Mouse (Mus musculus) lung, postnatal 0 days (tissue): ENCODE results near the gene Erg28. TPM values are rescaled to one million over a fixed set of nuclear protein-coding genes. Genes with fewer than 3 reads are reported as not detected.

ENCODE experiments used
- ATAC-seq: fragments of 200-750 bp; cut with Nextera tagmentation; 2 replicates; pipeline ENCODE4 v1.8.0; 2017; ENCODE audit warnings: moderate library complexity
- DNase-seq: peaks from one replicate; pipeline ENCODE4 v3.0.0-alpha.2; 2016; ENCODE audit warnings: low spot score
- H3K27ac ChIP-seq: fragments of 300-500 bp; sonication (generic); 2 replicates; pipeline ENCODE4 v1.5.1; 2014; ENCODE audit warnings: antibody characterized with exemption, mild to moderate bottlenecking, low read length, mixed read lengths
- H3K27me3 ChIP-seq: fragments of 300-500 bp; sonication (generic); replicated peaks from 2 replicates; pipeline ENCODE4 v1.6.1; 2014; ENCODE audit warnings: low read length, mixed read lengths; ENCODE audit not compliant: insufficient read depth
- H3K36me3 ChIP-seq: fragments of 300-500 bp; sonication (generic); 2 replicates; pipeline ENCODE4 v1.6.1; 2014; ENCODE audit warnings: low read length, mixed read lengths; ENCODE audit not compliant: insufficient read depth
- H3K4me1 ChIP-seq: fragments of 300-500 bp; sonication (generic); 2 replicates; pipeline ENCODE4 v1.6.1; 2014; ENCODE audit warnings: antibody characterized with exemption, low read depth, low read length, mixed read lengths; ENCODE audit not compliant: insufficient read depth
- H3K4me2 ChIP-seq: fragments of 300-500 bp; sonication (generic); replicated peaks from 2 replicates; pipeline ENCODE4 v1.6.1; 2014; ENCODE audit warnings: low read depth, mild to moderate bottlenecking, low read length, moderate library complexity, mixed read lengths
- H3K4me3 ChIP-seq: fragments of 300-500 bp; sonication (generic); 2 replicates; pipeline ENCODE4 v1.5.1; 2014; ENCODE audit warnings: low read depth, low read length
- H3K9ac ChIP-seq: fragments of 300-500 bp; sonication (generic); replicated peaks from 2 replicates; pipeline ENCODE4 v1.6.1; 2014; ENCODE audit warnings: low read depth, mild to moderate bottlenecking
- H3K9me3 ChIP-seq: fragments of 300-500 bp; sonication (generic); 2 replicates; pipeline ENCODE4 v1.6.1; 2016; ENCODE audit warnings: low read length, mixed read lengths
- CTCF ChIP-seq: IDR thresholded peaks from 2 replicates; pipeline ENCODE4 v1.5.1; 2016; ENCODE audit warnings: antibody characterized with exemption, mild to moderate bottlenecking
- EP300 ChIP-seq: IDR thresholded peaks from 2 replicates; pipeline ENCODE4 v1.6.1; 2016; ENCODE audit warnings: antibody characterized with exemption, mild to moderate bottlenecking, control low read depth
- WGBS: fragments of 180-500 bp; shearing (Covaris S2); extraction: QIAGEN DNeasy Blood & Tissue Kit; methylation state at CpG from one replicate; pipeline ENCODE4 v1.1.7; 2014; 5-methylcytosine and 5-hydroxymethylcytosine counted together
- polyA plus RNA-seq: library from polyadenylated mRNA; unstranded; fragments of >200 nt; fragmentation: Nextera tagmentation; extraction: Ambion mirVana; gene quantifications from 2 replicates; pipeline ENCODE4 v1.2.1, GENCODE M21; 2015

Erg28 gene
- polyA plus RNA-seq, 1 experiment from 2014 or later = 80.8 TPM

DNA sequence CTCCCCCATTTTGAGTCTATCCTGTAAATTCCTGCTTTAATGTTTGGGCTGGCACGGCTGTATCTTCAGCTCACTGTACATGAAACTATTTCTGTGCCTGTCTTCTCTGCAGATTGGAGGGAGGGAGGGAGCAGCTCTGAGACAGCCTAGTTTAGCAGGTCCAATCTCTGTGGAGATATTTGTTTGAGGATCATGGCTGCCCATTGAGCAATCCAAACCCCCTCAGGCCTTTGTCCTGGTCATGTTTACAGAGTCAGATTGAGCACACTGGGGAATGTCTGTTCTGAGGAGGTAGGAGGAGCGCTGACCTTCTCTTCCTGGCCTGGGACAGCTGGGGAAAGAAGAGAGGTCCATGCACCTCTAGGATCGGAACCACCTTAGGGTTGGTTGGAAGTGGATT, 58.1 kb downstream of the Erg28 start:
- H3K27ac ChIP-seq = no peak overlapping the region; the same call in 1 of the 2 replicates
- H3K9me3 ChIP-seq = no peaks in the 10 kb centered on the region
- ATAC-seq (no peak), DNase-seq (peak; percentile 16)
- H3K9ac ChIP-seq = no peak overlapping the region
- H3K27me3 ChIP-seq = no peaks in the 10 kb centered on the region
- H3K36me3 ChIP-seq = no peaks in the 10 kb centered on the region
- H3K4me2 ChIP-seq = no peak overlapping the region
- 55% methylated on average over 3 of the region's 3 CpGs for WGBS
- H3K4me3 ChIP-seq = no peak overlapping the region
- TF ChIP-seq CTCF (no peak), EP300 (no peak)
- H3K4me1 ChIP-seq = no peaks in the 10 kb centered on the region

Other genes with a start within 250 kb of the Erg28 start
- gene Jdp2, start 225.5 kb downstream of the Erg28 start, polyA plus RNA-seq = 1.2 and 1.4 TPM in 2 replicates
- 27.9 and 28.6 TPM in 2 replicates for gene Batf, start 137.9 kb downstream of the Erg28 start, polyA plus RNA-seq
- gene Flvcr2, start 78.0 kb downstream of the Erg28 start, polyA plus RNA-seq = 23.3 and 26.8 TPM in 2 replicates
- gene Ttll5, start 109 bp upstream of the Erg28 start, polyA plus RNA-seq = 4.9 and 6.4 TPM in 2 replicates